Mouse (Mus musculus) macrophage (primary cell): Measurements from ENCODE around the gene Rffl. TPM values are rescaled to one million over a fixed set of nuclear protein-coding genes. Genes with fewer than 3 reads are reported as not detected.

Experiments
- polyA plus RNA-seq: library from polyadenylated mRNA; stranded (reverse); fragments of 250-400 nt; gene quantifications from 3 replicates; pipeline ENCODE4 v1.2.4, GENCODE M21; 2018; ENCODE audit warnings: inconsistent platforms

The Rffl gene
- polyA plus RNA-seq, 1 experiment from 2014 or later: 5.0 TPM

Other genes with a start within 250 kb of the Rffl start
- 0.10 to 0.12 TPM in 2 of 3 replicates, not detected in the other for gene Cct6b, start 106.9 kb downstream of the Rffl start, polyA plus RNA-seq
- 17.4 to 31.8 TPM (median 19.8 TPM) in 3 replicates for gene Zfp830, start 106.9 kb downstream of the Rffl start, polyA plus RNA-seq
- 8.5 to 10.4 TPM (median 9.2 TPM) in 3 replicates for gene Lig3, start 90.1 kb downstream of the Rffl start, polyA plus RNA-seq
- 6.3 to 8.1 TPM (median 7.7 TPM) in 3 replicates for gene Rad51d, start 19.4 kb upstream of the Rffl start, polyA plus RNA-seq
- gene Fndc8, start 20.9 kb upstream of the Rffl start, polyA plus RNA-seq: not detected in 3 replicates
- gene Nle1, start 37.2 kb upstream of the Rffl start, polyA plus RNA-seq: 3.3 to 10.8 TPM (median 3.7 TPM) in 3 replicates
- 0.06 TPM in 1 of 3 replicates, not detected in the others for gene Unc45b, start 39.3 kb upstream of the Rffl start, polyA plus RNA-seq
- gene Slfn5, start 80.1 kb upstream of the Rffl start, polyA plus RNA-seq: 138 to 296 TPM (median 191 TPM) in 3 replicates
- gene Slfn9, start 120.6 kb upstream of the Rffl start, polyA plus RNA-seq: 24.7 to 28.8 TPM (median 27.0 TPM) in 3 replicates
- gene Slfn8, start 149.6 kb upstream of the Rffl start, polyA plus RNA-seq: 43.7 to 104 TPM (median 83.5 TPM) in 3 replicates
- gene Slfn2, start 193.9 kb upstream of the Rffl start, polyA plus RNA-seq: 335 to 670 TPM (median 455 TPM) in 3 replicates
- gene Slfn1, start 245.6 kb upstream of the Rffl start, polyA plus RNA-seq: 3.5 to 9.8 TPM (median 4.5 TPM) in 3 replicates